Mouse (Mus musculus) embryonic facial prominence, embryonic 11.5 days (tissue): ENCODE measurements around the gene Cdc42se2. TPM values are rescaled to one million over a fixed set of nuclear protein-coding genes. Genes with fewer than 3 reads are reported as not detected.

Experiments used
- ATAC-seq: fragments of 200-750 bp; cut with Nextera tagmentation; replicated peaks from 2 replicates; pipeline ENCODE4 v1.8.0; 2017; ENCODE audit warnings: low read depth; ENCODE audit not compliant: insufficient number of reproducible peaks, low FRiP score, low TSS enrichment
- DNase-seq: peaks from one replicate; pipeline ENCODE4 v3.0.0-alpha.2; 2015; ENCODE audit warnings: low spot score
- H3K27ac ChIP-seq: fragments of 300-500 bp; sonication (generic); replicated peaks from 2 replicates; pipeline ENCODE4 v1.5.1; 2014; ENCODE audit warnings: mild to moderate bottlenecking, low read depth, low read length, control low read depth
- H3K27me3 ChIP-seq: fragments of 300-500 bp; sonication (generic); 2 replicates; pipeline ENCODE4 v1.6.1; 2014; ENCODE audit warnings: mild to moderate bottlenecking, low read length, moderate library complexity, mixed read lengths; ENCODE audit not compliant: control insufficient read depth, insufficient read depth
- H3K36me3 ChIP-seq: fragments of 300-500 bp; sonication (generic); replicated peaks from 2 replicates; pipeline ENCODE4 v1.6.1; 2014; ENCODE audit warnings: low read depth, mild to moderate bottlenecking, low read length, moderate library complexity, mixed read lengths; ENCODE audit not compliant: control insufficient read depth, insufficient read depth
- H3K4me1 ChIP-seq: fragments of 300-500 bp; sonication (generic); 2 replicates; pipeline ENCODE4 v1.6.1; 2014; ENCODE audit warnings: low read length, mixed read lengths; ENCODE audit not compliant: control insufficient read depth, insufficient read depth
- H3K4me2 ChIP-seq: fragments of 300-500 bp; sonication (generic); 2 replicates; pipeline ENCODE4 v1.6.1; 2014; ENCODE audit warnings: low read depth, mild to moderate bottlenecking, control low read depth, low read length, moderate library complexity
- H3K4me3 ChIP-seq: fragments of 300-500 bp; sonication (generic); 2 replicates; pipeline ENCODE4 v1.5.1; 2014; ENCODE audit warnings: low read depth, low read length, control low read depth
- H3K9ac ChIP-seq: fragments of 300-500 bp; sonication (generic); replicated peaks from 2 replicates; pipeline ENCODE4 v1.6.1; 2014; ENCODE audit warnings: mild to moderate bottlenecking, control low read depth, low read length
- H3K9me3 ChIP-seq: fragments of 300-500 bp; sonication (generic); replicated peaks from 2 replicates; pipeline ENCODE4 v1.6.1; 2016; ENCODE audit warnings: mild to moderate bottlenecking, low read length, inconsistent platforms, mixed read lengths; ENCODE audit not compliant: control insufficient read depth
- WGBS: fragments of 180-500 bp; shearing (Covaris S2); extraction: QIAGEN DNeasy Blood & Tissue Kit; methylation state at CpG from one replicate; pipeline ENCODE4 v1.1.7; 2014; 5-methylcytosine and 5-hydroxymethylcytosine counted together
- polyA plus RNA-seq: library from polyadenylated mRNA; unstranded; fragments of >200 nt; fragmentation: Nextera tagmentation; extraction: Ambion mirVana; gene quantifications from 2 replicates; pipeline ENCODE4 v1.2.1, GENCODE M21; 2014

Gene Cdc42se2
- polyA plus RNA-seq = 150 and 155 TPM in 2 replicates

GRCm38 (mm10) chr11:54787488-54788474, at the start of gene Cdc42se2:
Gene Cdc42se2 (minus strand): TSS chr11:54787675.
- Histone ChIP-seq H3K27me3 (no peaks in the 10 kb centered on the region), H3K4me2 (peak within 1 kb of the TSS; percentile 48), H3K36me3 (no peaks in the 10 kb centered on the region), H3K4me1 (no peaks in the 10 kb centered on the region), H3K4me3 (peak within 1 kb of the TSS; percentile 71), H3K27ac (peak within 1 kb of the TSS; percentile 98), H3K9ac (peak within 1 kb of the TSS; percentile 96), H3K9me3 (no peaks in the 10 kb centered on the region)
- 2% methylated on average over 56 of the region's 56 CpGs for WGBS
- ATAC-seq (peak; percentile 95), DNase-seq (peak; percentile 99)

- Histone ChIP-seq H3K27me3 (no peaks in the 10 kb centered on the region), H3K4me3 (no peak overlapping the region), H3K4me2 (no peak overlapping the region), H3K4me1 (no peaks in the 10 kb centered on the region), H3K9me3 (no peaks in the 10 kb centered on the region), H3K36me3 (no peaks in the 10 kb centered on the region), H3K27ac (no peak overlapping the region), H3K9ac (no peak overlapping the region)
- DNase-seq (no peak), ATAC-seq (no peak)
- WGBS = 79% methylated on average over 9 of the region's 9 CpGs
Measured at GRCm38 (mm10) chr11:54836106-54836505, 48.6 kb upstream of the Cdc42se2 start.

- WGBS = 61% methylated on average over 2 of the region's 2 CpGs
Measured at GRCm38 (mm10) chr11:54834596-54834995, 47.1 kb upstream of the Cdc42se2 start.

GRCm38 (mm10) chr11:54833833-54834232, 46.4 kb upstream of the Cdc42se2 start:
- no peak for DNase-seq
- 91% methylated on average over 4 of the region's 4 CpGs for WGBS
- no peak overlapping the region for H3K27ac ChIP-seq

More at GRCm38 (mm10) chr11:54834596-54834995, 47.1 kb upstream of the Cdc42se2 start:
- no peaks in the 10 kb centered on the region for H3K9me3 ChIP-seq
- no peak overlapping the region for H3K4me2 ChIP-seq
- no peaks in the 10 kb centered on the region for H3K27me3 ChIP-seq
- no peak overlapping the region for H3K9ac ChIP-seq
- H3K4me3 ChIP-seq = no peak overlapping the region
- no peaks in the 10 kb centered on the region for H3K4me1 ChIP-seq
- no peak for ATAC-seq
- no peaks in the 10 kb centered on the region for H3K36me3 ChIP-seq
- H3K27ac ChIP-seq = no peak overlapping the region
- DNase-seq = no peak

GRCm38 (mm10) chr11:54826819-54827218, 39.3 kb upstream of the Cdc42se2 start:
- no peaks in the 10 kb centered on the region for H3K4me1 ChIP-seq
- H3K9me3 ChIP-seq = no peaks in the 10 kb centered on the region; the same call in 1 of the 2 replicates
- no peak overlapping the region for H3K4me2 ChIP-seq
- no peak overlapping the region for H3K27ac ChIP-seq
- H3K9ac ChIP-seq = no peak overlapping the region
- no peak for ATAC-seq
- no peak for DNase-seq
- no peaks in the 10 kb centered on the region for H3K36me3 ChIP-seq
- H3K27me3 ChIP-seq = no peaks in the 10 kb centered on the region
- 93% methylated on average over 8 of the region's 8 CpGs for WGBS
- no peak overlapping the region for H3K4me3 ChIP-seq

More at GRCm38 (mm10) chr11:54833833-54834232, 46.4 kb upstream of the Cdc42se2 start:
- no peaks in the 10 kb centered on the region for H3K36me3 ChIP-seq
- no peak for ATAC-seq
- no peak overlapping the region for H3K4me3 ChIP-seq
- no peak overlapping the region for H3K9ac ChIP-seq
- no peaks in the 10 kb centered on the region for H3K9me3 ChIP-seq
- no peaks in the 10 kb centered on the region for H3K27me3 ChIP-seq
- H3K4me1 ChIP-seq = no peaks in the 10 kb centered on the region
- H3K4me2 ChIP-seq = no peak overlapping the region

- Histone ChIP-seq H3K4me2 (no peak overlapping the region), H3K9me3 (no peaks in the 10 kb centered on the region; the same call in 1 of the 2 replicates), H3K27ac (no peak overlapping the region), H3K4me1 (no peaks in the 10 kb centered on the region), H3K4me3 (no peak overlapping the region), H3K27me3 (no peaks in the 10 kb centered on the region), H3K9ac (no peak overlapping the region), H3K36me3 (no peaks in the 10 kb centered on the region)
- DNase-seq (no peak), ATAC-seq (no peak)
- 85% methylated on average over 4 of the region's 4 CpGs for WGBS
Measured at GRCm38 (mm10) chr11:54825774-54826173, 38.3 kb upstream of the Cdc42se2 start.

GRCm38 (mm10) chr11:54823467-54823866, 36.0 kb upstream of the Cdc42se2 start:
- no peaks in the 10 kb centered on the region for H3K4me1 ChIP-seq
- no peaks in the 10 kb centered on the region for H3K36me3 ChIP-seq
- no peaks in the 10 kb centered on the region for H3K27me3 ChIP-seq
- ATAC-seq (no peak), DNase-seq (no peak)
- no peak overlapping the region for H3K27ac ChIP-seq
- no peak overlapping the region for H3K4me2 ChIP-seq
- no peak overlapping the region for H3K4me3 ChIP-seq
- 86% methylated on average over 4 of the region's 4 CpGs for WGBS
- no peak overlapping the region for H3K9ac ChIP-seq
- H3K9me3 ChIP-seq = no peaks in the 10 kb centered on the region; the same call in 1 of the 2 replicates

- Histone ChIP-seq H3K4me2 (no peak overlapping the region), H3K9ac (no peak overlapping the region), H3K27me3 (no peaks in the 10 kb centered on the region), H3K27ac (no peak overlapping the region), H3K36me3 (no peaks in the 10 kb centered on the region), H3K4me3 (no peak overlapping the region), H3K9me3 (no peaks in the 10 kb centered on the region), H3K4me1 (no peaks in the 10 kb centered on the region)
- WGBS = 79% methylated on average over 7 of the region's 7 CpGs
- DNase-seq = no peak
- ATAC-seq = no peak
Measured at GRCm38 (mm10) chr11:54819489-54819888, 32.0 kb upstream of the Cdc42se2 start.
